In genomic region chr7:80192226-80193061, GRCm38 (mm10) we compare ENCODE assay signal across 8 mouse cellular contexts. TPM values are rescaled to one million over a fixed set of nuclear protein-coding genes. Genes with fewer than 3 reads are reported as not detected.
DNase-seq lines count a peak whose midpoint lies in the region; ATAC-seq and TF ChIP-seq lines count a peak whose summit lies in the region.

No protein-coding gene starts in this region.

- no peak for TF ChIP-seq CTCF in CH12.LX (conservative IDR thresholded peaks at IDR 0.05 in 1 of 2, IDR thresholded peaks at IDR 0.05 in 1 of 2; ENCODE audit: low read depth in 2 of 2, low read length in 2 of 2)

- peak overlapping the region; percentile 97 for H3K4me2 ChIP-seq in CH12.LX (ENCODE audit: insufficient read depth, low read depth, poor library complexity, severe bottlenecking)
- H3K4me2 ChIP-seq in forebrain, embryonic 14.5 days (ENCODE audit: low read length): peak overlapping the region; percentile 43

- peaks cover 3% of the 10 kb centered on the region for H3K27me3 ChIP-seq in CH12.LX (replicated peaks)
- no peaks in the 10 kb centered on the region for H3K27me3 ChIP-seq in forebrain, embryonic 14.5 days (replicated peaks; ENCODE audit: control insufficient read depth, insufficient read depth, low read length)

- DNase-seq in CH12.LX (ENCODE audit: extremely low read depth): peak; percentile 91
- peak; percentile 90 to 93 for DNase-seq in adrenal gland, postnatal 36 days
- peak; percentile 96 for DNase-seq in forebrain, embryonic 14.5 days (ENCODE audit: low spot score)
- DNase-seq in layer of hippocampus, postnatal 14 days (ENCODE audit: low spot score in 2 of 2): peak; percentile 65 to 68
- peak; percentile 90 for DNase-seq in lung, postnatal 4 days
- DNase-seq in retina, postnatal 7 days (ENCODE audit: low read depth, low spot score): peak; percentile 70
- peak; percentile 85 to 88 for DNase-seq in urinary bladder, adult 18-20 months (ENCODE audit: low spot score in 2 of 2)

- WGBS in forebrain, embryonic 14.5 days: 7% methylated on average over 15 of the region's 16 CpGs

- no peaks in the 10 kb centered on the region for H3K36me3 ChIP-seq in CH12.LX (replicated peaks in 1 of 2; ENCODE audit: control insufficient read depth in 1 of 2, insufficient read depth in 1 of 2, low read length in 1 of 2)
- H3K36me3 ChIP-seq in forebrain, embryonic 14.5 days (ENCODE audit: control insufficient read depth, insufficient read depth, low read length): no peaks in the 10 kb centered on the region

- H3K27ac ChIP-seq in CH12.LX (ENCODE audit: insufficient read depth, low read depth): peak overlapping the region; percentile 99
- H3K27ac ChIP-seq in forebrain, embryonic 14.5 days (ENCODE audit: low read depth, low read length): peak overlapping the region; percentile 88

- no peak for TF ChIP-seq RAD21 in CH12.LX (IDR thresholded peaks at IDR 0.05; ENCODE audit: low read depth, low read length)

- ATAC-seq in forebrain, embryonic 14.5 days: peak; percentile 89
- ATAC-seq in hematopoietic stem cell, adult 5-6 weeks (replicated peaks in 1 of 2; ENCODE audit: insufficient read depth in 1 of 2, low FRiP score in 2 of 2, low TSS enrichment in 1 of 2, low read depth in 1 of 2, poor library complexity in 2 of 2, severe bottlenecking in 2 of 2): peak; percentile 72 to 85

- peaks cover 28 to 69% of the 10 kb centered on the region in 2 experiments for H3K4me1 ChIP-seq in CH12.LX (ENCODE audit: control insufficient read depth in 1 of 2, insufficient read depth in 2 of 2)
- peaks cover 64% of the 10 kb centered on the region for H3K4me1 ChIP-seq in forebrain, embryonic 14.5 days (ENCODE audit: control insufficient read depth, insufficient read depth, low read length)

- H3K79me2 ChIP-seq in CH12.LX (replicated peaks; ENCODE audit: control insufficient read depth, extremely low read depth, insufficient read depth, poor library complexity, severe bottlenecking): no peaks in the 10 kb centered on the region

- dilution Hi-C loops in CH12.LX (cut with MboI; ENCODE audit: extremely low pct_ligation_motif_present, extremely low pct_unique_long_range_greater_than_20kb, low sequenced_read_pairs): no loop called here

- peak; percentile 12 for TF ChIP-seq EP300 in CH12.LX (IDR thresholded peaks at IDR 0.05; ENCODE audit: low read length)

- peak; percentile 70 for TF ChIP-seq POLR2A in CH12.LX (IDR thresholded peaks at IDR 0.05; ENCODE audit: low read depth, low read length)

- peak overlapping the region; percentile 56 for H3K9ac ChIP-seq in CH12.LX (ENCODE audit: insufficient read depth, low read depth)
- H3K9ac ChIP-seq in forebrain, embryonic 14.5 days (ENCODE audit: low read length): peak overlapping the region; percentile 49

- H3K4me3 ChIP-seq in CH12.LX (replicated peaks in 1 of 3; ENCODE audit: low read depth in 2 of 3, low read length in 2 of 3, poor library complexity in 1 of 3): peak overlapping the region; percentile 22 to 60 (median 40)
- 0 out of 2 replicates have a peak overlapping the region, but pooled peaks have one; percentile 4 for H3K4me3 ChIP-seq in forebrain, embryonic 14.5 days (ENCODE audit: low read depth, low read length)

- in situ Hi-C loops in CH12.LX (cut with MboI; ENCODE audit: low pct_ligation_motif_present, low pct_unique_long_range_greater_than_20kb, low sequenced_read_pairs): no loop called here

- no peaks in the 10 kb centered on the region for H3K9me3 ChIP-seq in CH12.LX (replicated peaks; ENCODE audit: low read length)
- H3K9me3 ChIP-seq in forebrain, embryonic 14.5 days (replicated peaks; ENCODE audit: control insufficient read depth, low read length): no peaks in the 10 kb centered on the region

TF ChIP-seq in CH12.LX, 34 proteins besides CTCF, POLR2A, EP300 and RAD21:
- TF ChIP-seq NRF1 (IDR thresholded peaks at IDR 0.05; ENCODE audit: low read depth, low read length) (0 out of 2 replicates have a peak, but pooled peaks have one; percentile 11), MEF2A (IDR thresholded peaks at IDR 0.05; ENCODE audit: borderline replicate concordance, low read depth, low read length) (no peak), GABPA (IDR thresholded peaks at IDR 0.05; ENCODE audit: insufficient replicate concordance, low read depth, low read length) (no peak), ELF1 (IDR thresholded peaks at IDR 0.05; ENCODE audit: low read depth, low read length) (peak; percentile 50; the same call in 1 of the 2 replicates), NELFE (IDR thresholded peaks at IDR 0.05; ENCODE audit: low read depth, low read length) (peak; percentile 41; the same call in 1 of the 2 replicates), BHLHE40 (IDR thresholded peaks at IDR 0.05; ENCODE audit: low read depth, low read length) (peak; percentile 89), MXI1 (IDR thresholded peaks at IDR 0.05; ENCODE audit: low read depth, low read length) (peak; percentile 11; the same call in 1 of the 2 replicates), MYC (IDR thresholded peaks at IDR 0.05; ENCODE audit: low read depth, low read length) (peak; percentile 46; the same call in 1 of the 2 replicates), SIN3A (IDR thresholded peaks at IDR 0.05; ENCODE audit: low read length) (peak; percentile 18; the same call in 1 of the 2 replicates), TCF12 (IDR thresholded peaks at IDR 0.05; ENCODE audit: low read depth, low read length) (peak; percentile 13), UBTF (IDR thresholded peaks at IDR 0.05; ENCODE audit: low read depth, low read length) (peak; percentile 51; the same call in 1 of the 2 replicates), ETS1 (conservative IDR thresholded peaks at IDR 0.05; ENCODE audit: low read depth, low read length) (peak; percentile 67), HCFC1 (IDR thresholded peaks at IDR 0.05; ENCODE audit: low read depth, low read length) (no peak), CHD2 (IDR thresholded peaks at IDR 0.05; ENCODE audit: low read length) (peak; percentile 71; the same call in 1 of the 2 replicates), MAFK (IDR thresholded peaks at IDR 0.05; ENCODE audit: insufficient replicate concordance, low read length) (no peak; the same call in 1 of the 2 replicates), TBP (conservative IDR thresholded peaks at IDR 0.05; ENCODE audit: low read depth, low read length) (peak; percentile 55; the same call in 1 of the 2 replicates), USF1 (IDR thresholded peaks at IDR 0.05; ENCODE audit: low read depth, low read length) (no peak), MAZ (IDR thresholded peaks at IDR 0.05; ENCODE audit: low read depth, low read length) (peak; percentile 14; the same call in 1 of the 2 replicates), ZMIZ1 (IDR thresholded peaks at IDR 0.05; ENCODE audit: low read depth, low read length) (peak; percentile 42; the same call in 1 of the 2 replicates), SMC3 (IDR thresholded peaks at IDR 0.05; ENCODE audit: low read depth, low read length) (peak; percentile 11; the same call in 1 of the 2 replicates)
TF ChIP-seq in CH12.LX: peak in this region for 15.

RNA-seq across cellular contexts. Expression of gene Sema4b, which starts 5.8 kb away (rescaled TPM):
- 8.6 and 9.4 TPM in 2 replicates for total RNA-seq in CH12.LX (2012; rRNA removed)
- total RNA-seq in CH12.LX (2014; rRNA removed): 1.3 and 1.5 TPM in 2 replicates
- polyA plus RNA-seq in CH12.LX (2012; ENCODE audit: insufficient read length, low read depth): 5.2 and 6.7 TPM in 2 replicates
- 10 to 100 TPM; 47.3 to 57.2 TPM for total RNA-seq in adrenal gland, postnatal 36 days (2021)
- polyA plus RNA-seq in forebrain, embryonic 14.5 days (2014; fragmentation: Nextera tagmentation; extraction: Ambion mirVana): 11.6 and 12.8 TPM in 2 replicates
- 9.2 and 11.4 TPM in 2 replicates for total RNA-seq in hematopoietic stem cell, adult 5-6 weeks (2017)
- 10 to 100 TPM; 25.2 to 25.7 TPM for total RNA-seq in layer of hippocampus, postnatal 14 days (2021)

RNA-seq across cellular contexts. Expression of gene Cib1, which starts 40.2 kb away (rescaled TPM):
- total RNA-seq in CH12.LX (2012; rRNA removed) (69.6 and 73.1 TPM in 2 replicates), CH12.LX (2014; rRNA removed) (29.1 and 29.5 TPM in 2 replicates)
- 48.1 and 51.8 TPM in 2 replicates for polyA plus RNA-seq in CH12.LX (2012; ENCODE audit: insufficient read length, low read depth)
- total RNA-seq in adrenal gland, postnatal 36 days (2021): 10 to 100 TPM; 65.1 to 70.1 TPM
- polyA plus RNA-seq in forebrain, embryonic 14.5 days (2014; fragmentation: Nextera tagmentation; extraction: Ambion mirVana): 32.7 and 38.5 TPM in 2 replicates
- total RNA-seq in hematopoietic stem cell, adult 5-6 weeks (2017): 28.0 and 29.3 TPM in 2 replicates
- 10 to 100 TPM; 28.1 to 28.8 TPM for total RNA-seq in layer of hippocampus, postnatal 14 days (2021)

RNA-seq across cellular contexts. Expression of gene Gdpgp1, which starts 40.2 kb away (rescaled TPM):
- total RNA-seq in CH12.LX (2012; rRNA removed) (3.6 and 4.2 TPM in 2 replicates), CH12.LX (2014; rRNA removed) (1.9 and 2.0 TPM in 2 replicates)
- 2.9 and 3.0 TPM in 2 replicates for polyA plus RNA-seq in CH12.LX (2012; ENCODE audit: insufficient read length, low read depth)
- 1 to 10 TPM; 3.8 to 3.9 TPM for total RNA-seq in adrenal gland, postnatal 36 days (2021)
- polyA plus RNA-seq in forebrain, embryonic 14.5 days (2014; fragmentation: Nextera tagmentation; extraction: Ambion mirVana): 2.1 and 2.7 TPM in 2 replicates
- total RNA-seq in hematopoietic stem cell, adult 5-6 weeks (2017): 3.0 and 3.1 TPM in 2 replicates
- 1 to 10 TPM; 6.3 to 6.4 TPM for total RNA-seq in layer of hippocampus, postnatal 14 days (2021)

RNA-seq across cellular contexts. Expression of gene Ttll13, which starts 53.7 kb away (rescaled TPM):
- total RNA-seq in CH12.LX (2012; rRNA removed) (0.59 TPM in 2 replicates), CH12.LX (2014; rRNA removed) (not detected in 2 replicates)
- 0.55 TPM in 1 of 2 replicates, not detected in the other for polyA plus RNA-seq in CH12.LX (2012; ENCODE audit: insufficient read length, low read depth)
- under 1 TPM; 0.59 to 0.83 TPM for total RNA-seq in adrenal gland, postnatal 36 days (2021)
- 0.87 and 1.2 TPM in 2 replicates for polyA plus RNA-seq in forebrain, embryonic 14.5 days (2014; fragmentation: Nextera tagmentation; extraction: Ambion mirVana)
- 0.81 TPM in 1 of 2 replicates, not detected in the other for total RNA-seq in hematopoietic stem cell, adult 5-6 weeks (2017)
- 1 to 10 TPM in 1 of 2 experiments, under 1 TPM in 1; 0.95 to 1.6 TPM for total RNA-seq in layer of hippocampus, postnatal 14 days (2021)

Comparison
In these comparisons a context has a peak if more than half of its experiments do, and no peak if none do; other contexts are left out.
1. Peak in every context shown above with its lines: DNase-seq, ATAC-seq, H3K4me3 ChIP-seq and H3K27ac ChIP-seq.